Mouse (Mus musculus): ENCODE data around the gene Kcnt2. TPM values are rescaled to one million over a fixed set of nuclear protein-coding genes. Genes with fewer than 3 reads are reported as not detected.

Kcnt2 gene
- total and polyA plus RNA-seq, 2 experiments from 2014 or later, result 2.8 to 9.5 TPM

DNA sequence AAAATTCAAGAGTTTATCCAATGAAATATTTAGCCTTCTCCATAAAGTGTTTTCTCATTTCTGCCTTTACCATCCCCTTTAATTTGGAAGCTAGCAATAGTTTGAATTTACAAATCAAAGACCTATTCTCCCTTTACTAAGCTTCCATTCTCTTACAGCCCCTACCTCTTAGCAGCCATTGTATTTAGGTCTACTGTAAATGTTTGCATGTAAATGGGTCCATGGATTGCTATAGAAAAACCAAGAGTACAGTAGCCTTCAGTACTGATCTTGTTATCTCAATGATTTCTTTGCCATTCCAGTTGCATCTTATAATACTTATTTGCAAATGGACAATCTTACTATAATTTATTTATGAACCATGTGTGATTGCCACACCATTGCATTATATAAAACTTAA is 267.5 kb downstream of the Kcnt2 start:
- H3K27ac ChIP-seq (ENCODE audit: low read depth, low read length), result no peak overlapping the region
- no peaks in the 10 kb centered on the region for H3K27me3 ChIP-seq (ENCODE audit: insufficient read depth, low read length)
- DNase-seq (ENCODE audit: low spot score) (no peak), ATAC-seq (ENCODE audit: low FRiP score) (no peak)
- H3K9me3 ChIP-seq (ENCODE audit: low read length), result no peaks in the 10 kb centered on the region
- no peaks in the 10 kb centered on the region for H3K36me3 ChIP-seq (ENCODE audit: insufficient read depth, low read length)
- TF ChIP-seq CTCF (IDR thresholded peaks at IDR 0.05), result no peak
- H3K9ac ChIP-seq (replicated peaks; ENCODE audit: low read length, poor library complexity, severe bottlenecking), result no peak overlapping the region
- no peak overlapping the region for H3K4me3 ChIP-seq (ENCODE audit: low read depth, low read length)
- no peak overlapping the region for H3K4me2 ChIP-seq (ENCODE audit: low read depth, low read length, poor library complexity, severe bottlenecking)
- H3K4me1 ChIP-seq (ENCODE audit: insufficient read depth, low read length), result no peaks in the 10 kb centered on the region

DNA sequence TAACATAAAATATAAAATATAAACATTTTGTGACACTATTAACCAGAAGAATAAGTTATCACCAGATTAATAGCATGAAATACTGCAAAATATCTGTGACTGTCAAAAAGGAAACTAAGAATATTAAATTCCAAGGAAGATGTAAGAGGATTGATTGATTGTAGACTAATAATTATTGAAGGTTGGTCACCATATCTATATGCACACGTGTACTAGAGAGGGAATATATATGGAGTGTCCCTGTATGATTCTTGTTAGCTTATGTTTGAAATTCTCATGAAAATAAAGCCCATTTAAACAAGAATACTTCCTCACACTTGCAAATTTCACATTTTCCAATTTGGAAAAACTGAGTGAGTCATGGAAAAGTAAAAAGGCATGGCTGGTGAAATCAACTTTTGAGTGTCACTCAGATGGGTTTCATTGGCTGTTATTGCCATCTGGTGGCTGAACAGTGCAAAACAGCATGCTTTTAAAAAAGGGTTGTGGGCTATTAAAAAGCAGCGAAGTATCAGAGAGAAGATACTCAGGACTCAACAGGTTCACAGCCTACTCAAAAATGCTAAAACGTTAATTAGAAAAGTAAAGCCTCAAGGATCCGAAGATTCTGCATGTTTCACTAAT is 285.4 kb downstream of the Kcnt2 start:
- 38% methylated on average over 4 of the region's 4 CpGs for WGBS
- H3K4me1 ChIP-seq (ENCODE audit: insufficient read depth, low read length), result no peaks in the 10 kb centered on the region
- no peak overlapping the region for H3K9ac ChIP-seq (replicated peaks; ENCODE audit: low read length, poor library complexity, severe bottlenecking)
- H3K36me3 ChIP-seq (ENCODE audit: insufficient read depth, low read length), result no peaks in the 10 kb centered on the region
- no peak overlapping the region for H3K4me3 ChIP-seq (ENCODE audit: low read depth, low read length)
- TF ChIP-seq CTCF (IDR thresholded peaks at IDR 0.05), result peak; percentile 92
- H3K27me3 ChIP-seq (ENCODE audit: insufficient read depth, low read length), result no peaks in the 10 kb centered on the region
- peak; percentile 74 for DNase-seq (ENCODE audit: low spot score)
- no peaks in the 10 kb centered on the region for H3K9me3 ChIP-seq (ENCODE audit: low read length)
- no peak overlapping the region for H3K4me2 ChIP-seq (ENCODE audit: low read depth, low read length, poor library complexity, severe bottlenecking)
- peak; percentile 77; the same call in 1 of the 2 replicates for ATAC-seq (ENCODE audit: low FRiP score)
- H3K27ac ChIP-seq (ENCODE audit: low read depth, low read length), result no peak overlapping the region

DNA sequence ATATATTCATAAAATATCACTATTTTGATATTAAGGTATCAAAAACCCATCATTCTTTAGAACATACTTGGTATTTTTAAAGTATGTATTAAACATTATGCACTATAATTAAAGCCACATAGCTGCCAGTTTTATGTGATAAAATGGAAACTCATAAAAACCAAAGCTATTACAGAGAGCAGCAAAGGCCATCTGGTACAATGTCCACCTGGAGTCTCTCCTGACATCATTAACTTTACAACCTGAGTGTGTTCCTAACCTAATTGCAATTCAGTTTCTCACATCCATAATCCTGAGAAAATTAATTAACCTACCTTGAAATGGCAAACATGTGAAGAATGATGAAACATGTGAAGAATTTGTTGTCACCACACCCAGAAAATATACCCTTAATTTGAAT is 288.9 kb downstream of the Kcnt2 start:
- no peak for DNase-seq (ENCODE audit: low spot score)
- Histone ChIP-seq H3K4me2 (ENCODE audit: low read depth, low read length, poor library complexity, severe bottlenecking) (no peak overlapping the region), H3K27me3 (ENCODE audit: insufficient read depth, low read length) (no peaks in the 10 kb centered on the region), H3K4me3 (ENCODE audit: low read depth, low read length) (no peak overlapping the region), H3K9me3 (ENCODE audit: low read length) (no peaks in the 10 kb centered on the region), H3K9ac (replicated peaks; ENCODE audit: low read length, poor library complexity, severe bottlenecking) (no peak overlapping the region), H3K36me3 (ENCODE audit: insufficient read depth, low read length) (no peaks in the 10 kb centered on the region), H3K4me1 (ENCODE audit: insufficient read depth, low read length) (no peaks in the 10 kb centered on the region), H3K27ac (ENCODE audit: low read depth, low read length) (no peak overlapping the region)
- no peak for TF ChIP-seq CTCF (IDR thresholded peaks at IDR 0.05)
- ATAC-seq (ENCODE audit: low FRiP score), result no peak

DNA sequence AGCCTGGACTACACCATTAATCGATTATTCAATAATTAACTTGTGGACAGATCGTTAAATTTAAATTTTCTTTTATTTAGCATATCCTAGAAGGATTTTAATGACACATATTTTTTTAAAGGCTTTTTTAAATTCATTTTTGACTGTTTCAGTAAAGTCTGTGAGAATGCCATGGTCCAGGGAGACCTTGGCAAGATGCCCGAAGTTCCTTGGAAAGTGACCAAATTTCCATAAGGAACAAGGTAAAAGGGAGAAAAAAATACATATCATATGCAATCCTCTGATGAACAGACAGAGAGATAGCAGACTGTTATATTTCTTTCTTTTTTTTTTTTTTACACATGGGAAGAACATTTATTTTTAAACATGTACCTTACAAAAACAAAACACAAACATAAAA is 296.1 kb downstream of the Kcnt2 start:
- H3K27ac ChIP-seq (ENCODE audit: low read depth, low read length), result no peak overlapping the region
- 90% methylated on average over 3 of the region's 3 CpGs for WGBS
- DNase-seq (ENCODE audit: low spot score) (no peak), ATAC-seq (ENCODE audit: low FRiP score) (no peak)
- no peaks in the 10 kb centered on the region for H3K36me3 ChIP-seq (ENCODE audit: insufficient read depth, low read length)
- H3K9me3 ChIP-seq (ENCODE audit: low read length), result no peaks in the 10 kb centered on the region
- no peaks in the 10 kb centered on the region for H3K4me1 ChIP-seq (ENCODE audit: insufficient read depth, low read length)
- TF ChIP-seq CTCF (IDR thresholded peaks at IDR 0.05), result no peak
- no peak overlapping the region for H3K4me3 ChIP-seq (ENCODE audit: low read depth, low read length)
- no peaks in the 10 kb centered on the region for H3K27me3 ChIP-seq (ENCODE audit: insufficient read depth, low read length)
- H3K9ac ChIP-seq (replicated peaks; ENCODE audit: low read length, poor library complexity, severe bottlenecking), result no peak overlapping the region
- no peak overlapping the region for H3K4me2 ChIP-seq (ENCODE audit: low read depth, low read length, poor library complexity, severe bottlenecking)

DNA sequence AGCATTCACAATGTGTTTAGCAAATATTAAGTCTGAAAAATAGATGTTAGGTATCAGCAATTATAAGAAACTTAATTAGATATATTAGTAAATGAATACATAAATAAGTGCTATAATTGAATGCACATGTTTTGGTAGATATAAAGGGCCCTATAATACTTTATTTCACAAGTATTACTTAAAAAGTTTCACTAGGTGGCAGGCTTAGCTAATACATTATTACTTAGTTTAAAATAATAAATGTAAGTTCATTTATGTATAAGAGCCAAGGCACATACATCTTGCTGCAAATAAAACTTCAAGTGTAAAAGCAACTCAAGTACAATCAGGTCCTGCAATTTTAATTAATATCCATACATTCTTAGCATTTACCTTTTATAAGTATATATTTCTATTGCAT is 302.8 kb downstream of the Kcnt2 start:
- H3K9ac ChIP-seq (replicated peaks; ENCODE audit: low read length, poor library complexity, severe bottlenecking), result no peak overlapping the region
- ATAC-seq (ENCODE audit: low FRiP score) (no peak), DNase-seq (ENCODE audit: low spot score) (peak; percentile 64)
- no peak overlapping the region for H3K4me3 ChIP-seq (ENCODE audit: low read depth, low read length)
- H3K27me3 ChIP-seq (ENCODE audit: insufficient read depth, low read length), result no peaks in the 10 kb centered on the region
- H3K27ac ChIP-seq (ENCODE audit: low read depth, low read length), result no peak overlapping the region
- no peak overlapping the region for H3K4me2 ChIP-seq (ENCODE audit: low read depth, low read length, poor library complexity, severe bottlenecking)
- H3K4me1 ChIP-seq (ENCODE audit: insufficient read depth, low read length), result no peaks in the 10 kb centered on the region
- TF ChIP-seq CTCF (IDR thresholded peaks at IDR 0.05), result peak; percentile 62
- no peaks in the 10 kb centered on the region for H3K36me3 ChIP-seq (ENCODE audit: insufficient read depth, low read length)
- H3K9me3 ChIP-seq (ENCODE audit: low read length), result no peaks in the 10 kb centered on the region

DNA sequence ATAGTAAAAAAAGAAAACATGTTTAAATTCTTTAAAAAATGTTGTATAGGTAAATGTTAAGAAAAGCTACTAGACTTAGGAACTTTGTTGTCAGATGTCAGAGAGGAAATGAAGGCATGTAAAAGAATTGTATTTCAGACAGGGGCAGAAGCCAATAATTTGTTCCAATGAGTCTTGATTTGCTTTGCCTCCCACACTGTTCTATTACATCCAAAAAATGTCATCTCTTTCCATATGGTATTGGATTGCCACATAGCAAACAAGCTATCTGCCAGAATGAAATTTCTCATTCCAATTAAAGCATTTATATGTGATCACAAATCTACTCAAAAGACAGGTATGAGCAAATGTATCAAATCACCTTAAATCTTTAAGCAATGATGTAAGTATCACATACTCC is 314.8 kb downstream of the Kcnt2 start:
- no peaks in the 10 kb centered on the region for H3K9me3 ChIP-seq (ENCODE audit: low read length)
- ATAC-seq (ENCODE audit: low FRiP score) (no peak), DNase-seq (ENCODE audit: low spot score) (no peak)
- H3K9ac ChIP-seq (replicated peaks; ENCODE audit: low read length, poor library complexity, severe bottlenecking), result no peak overlapping the region
- no peaks in the 10 kb centered on the region for H3K27me3 ChIP-seq (ENCODE audit: insufficient read depth, low read length)
- H3K4me3 ChIP-seq (ENCODE audit: low read depth, low read length), result no peak overlapping the region
- H3K36me3 ChIP-seq (ENCODE audit: insufficient read depth, low read length), result no peaks in the 10 kb centered on the region
- no peak for TF ChIP-seq CTCF (IDR thresholded peaks at IDR 0.05)
- no peaks in the 10 kb centered on the region for H3K4me1 ChIP-seq (ENCODE audit: insufficient read depth, low read length)
- no peak overlapping the region for H3K4me2 ChIP-seq (ENCODE audit: low read depth, low read length, poor library complexity, severe bottlenecking)
- H3K27ac ChIP-seq (ENCODE audit: low read depth, low read length), result no peak overlapping the region

All from midbrain, postnatal 0 days (tissue).